ENCODE assay signal across 19 mouse cellular contexts in genomic region chr17:52819007-52819406, GRCm38 (mm10).
"Had no signal": no experiment of that assay in that cellular context is flagged by ENCODE, and none has a peak within 500 bp of the region (broad histone marks: within the 10 kb centered on the region; RNA-seq: fewer than 3 reads in every experiment).

No protein-coding gene starts in this region.

- H3K4me1 ChIP-seq: liver, embryonic 15.5 days; lung, embryonic 15.5 days; megakaryocyte, embryonic 14.5 days; midbrain, embryonic 13.5 days; midbrain, embryonic 15.5 days; neural tube, embryonic 12.5 days had no signal

- H3K27me3 ChIP-seq: liver, embryonic 15.5 days; lung, embryonic 15.5 days; megakaryocyte, embryonic 14.5 days; midbrain, embryonic 13.5 days; midbrain, embryonic 15.5 days; neural tube, embryonic 12.5 days had no signal

- H3K4me3 ChIP-seq: liver, embryonic 15.5 days; lung, embryonic 15.5 days; megakaryocyte, embryonic 14.5 days; midbrain, embryonic 13.5 days; midbrain, embryonic 15.5 days; neural tube, embryonic 12.5 days had no signal

- H3K9me3 ChIP-seq: liver, embryonic 15.5 days; lung, embryonic 15.5 days; midbrain, embryonic 13.5 days; midbrain, embryonic 15.5 days; neural tube, embryonic 12.5 days had no signal

- H3K27ac ChIP-seq: liver, embryonic 15.5 days; lung, embryonic 15.5 days; macrophage; midbrain, embryonic 13.5 days; midbrain, embryonic 15.5 days; neural tube, embryonic 12.5 days had no signal

- H3K36me3 ChIP-seq: liver, embryonic 15.5 days; lung, embryonic 15.5 days; midbrain, embryonic 13.5 days; midbrain, embryonic 15.5 days; neural tube, embryonic 12.5 days had no signal

- ATAC-seq: liver, postnatal 0 days; lung, postnatal 0 days; midbrain, embryonic 13.5 days; midbrain, embryonic 15.5 days had no signal

- H3K4me2 ChIP-seq: liver, embryonic 15.5 days; lung, embryonic 15.5 days; midbrain, embryonic 11.5 days; midbrain, embryonic 13.5 days; midbrain, embryonic 15.5 days; neural tube, embryonic 12.5 days had no signal

- H3K9ac ChIP-seq: liver, embryonic 15.5 days; liver, postnatal 0 days; lung, embryonic 15.5 days; midbrain, embryonic 13.5 days; midbrain, embryonic 15.5 days; neural tube, embryonic 12.5 days had no signal

- DNase-seq: liver, postnatal 0 days; lung, adult 2 months; lung, postnatal 14 days; lung, postnatal 36 days; right cerebral cortex, postnatal 14 days; right cerebral cortex, postnatal 4 days; spleen, adult 18-20 months; thymus, adult 18-20 months; thymus, postnatal 14 days; thymus, postnatal 36 days had no signal
